28 mouse cellular contexts compared by ENCODE assay signal in the genomic region with DNA sequence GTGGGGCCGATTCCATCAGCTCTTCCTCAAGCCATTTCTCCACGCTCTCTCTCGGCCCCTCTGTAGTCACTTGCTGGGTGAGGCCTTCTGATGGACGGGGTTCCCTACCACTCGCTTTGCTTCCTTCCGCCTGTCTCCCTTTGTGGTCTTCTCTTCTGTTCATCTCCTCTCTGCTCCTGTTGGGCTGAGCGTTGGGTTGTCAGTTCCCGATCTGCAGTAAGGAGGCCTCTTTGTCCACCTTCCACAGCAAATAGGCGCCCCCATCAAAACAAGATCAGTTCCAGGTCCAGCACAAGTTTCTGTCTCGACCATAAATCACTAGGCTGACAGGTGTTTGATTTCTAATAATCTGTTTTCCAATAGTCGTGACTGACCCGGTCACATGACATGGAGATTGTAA.
"Had no signal": no experiment of that assay in that cellular context is flagged by ENCODE, and none has a peak within 500 bp of the region (broad histone marks: within the 10 kb centered on the region; RNA-seq: fewer than 3 reads in every experiment).

No protein-coding gene starts in this region.

- H3K27ac ChIP-seq: embryonic facial prominence, embryonic 10.5 days; embryonic facial prominence, embryonic 12.5 days; embryonic facial prominence, embryonic 13.5 days; embryonic facial prominence, embryonic 15.5 days; forebrain, embryonic 10.5 days; forebrain, embryonic 12.5 days; forebrain, embryonic 13.5 days; forebrain, embryonic 15.5 days; gastrocnemius, adult 2 months; heart, adult 2 months had no signal

- H3K4me3 ChIP-seq: embryonic facial prominence, embryonic 10.5 days; embryonic facial prominence, embryonic 12.5 days; embryonic facial prominence, embryonic 13.5 days; embryonic facial prominence, embryonic 15.5 days; erythroblast, embryonic 14.5 days; forebrain, embryonic 10.5 days; forebrain, embryonic 12.5 days; forebrain, embryonic 13.5 days; forebrain, embryonic 15.5 days; gastrocnemius, adult 2 months; heart, adult 2 months had no signal

- H3K4me1 ChIP-seq: embryonic facial prominence, embryonic 12.5 days; embryonic facial prominence, embryonic 15.5 days; forebrain, embryonic 10.5 days; forebrain, embryonic 12.5 days; forebrain, embryonic 13.5 days; forebrain, embryonic 15.5 days had no signal

- H3K27me3 ChIP-seq: embryonic facial prominence, embryonic 12.5 days; embryonic facial prominence, embryonic 13.5 days; embryonic facial prominence, embryonic 15.5 days; forebrain, embryonic 12.5 days; forebrain, embryonic 13.5 days; forebrain, embryonic 15.5 days had no signal

- H3K9me3 ChIP-seq: embryonic facial prominence, embryonic 10.5 days; embryonic facial prominence, embryonic 12.5 days; embryonic facial prominence, embryonic 13.5 days; embryonic facial prominence, embryonic 15.5 days; forebrain, embryonic 10.5 days; forebrain, embryonic 12.5 days; forebrain, embryonic 13.5 days; forebrain, embryonic 15.5 days had no signal

- DNase-seq: cerebellum, adult 2 months; cerebellum, adult 8-10 months; cerebellum, adult 9-10 months; cerebellum, adult 9-11 months; cerebellum, postnatal 10 days; cerebellum, postnatal 14 days; cerebellum, postnatal 25 days; cerebellum, postnatal 36 days; embryo, embryonic 11 days; forebrain, postnatal 0 days; gastrocnemius, adult 2 months; gastrocnemius, postnatal 10 days; gastrocnemius, postnatal 14 days; gastrocnemius, postnatal 25 days; gastrocnemius, postnatal 36 days; heart, adult 18-20 months; heart, adult 2 months had no signal

- H3K4me2 ChIP-seq: embryonic facial prominence, embryonic 12.5 days; embryonic facial prominence, embryonic 13.5 days; embryonic facial prominence, embryonic 15.5 days; forebrain, embryonic 12.5 days; forebrain, embryonic 13.5 days; forebrain, embryonic 15.5 days had no signal

- H3K9ac ChIP-seq: embryonic facial prominence, embryonic 12.5 days; embryonic facial prominence, embryonic 13.5 days; embryonic facial prominence, embryonic 15.5 days; forebrain, embryonic 12.5 days; forebrain, embryonic 13.5 days; forebrain, embryonic 15.5 days; forebrain, postnatal 0 days had no signal

- ATAC-seq: forebrain, embryonic 13.5 days; forebrain, embryonic 14.5 days; forebrain, embryonic 15.5 days; forebrain, embryonic 16.5 days; forebrain, postnatal 0 days had no signal
